Mouse (Mus musculus) C2C12 (cell line): ENCODE data around the gene Zfp580.

Experiments used
- CEBPB ChIP-seq: IDR thresholded peaks from one replicate; pipeline ENCODE4 v1.6.1; 2011; ENCODE audit warnings: low read depth, mild to moderate bottlenecking, control low read depth, moderate library complexity
- CTCF ChIP-seq: IDR thresholded peaks from one replicate; pipeline ENCODE4 v1.5.1; 2011; ENCODE audit not compliant: control insufficient read depth, insufficient read depth, insufficient read length
- FOSL1 ChIP-seq: IDR thresholded peaks from one replicate; pipeline ENCODE4 v1.8.0; 2011; ENCODE audit warnings: mild to moderate bottlenecking, low read length; ENCODE audit not compliant: poor library complexity, insufficient read depth, severe bottlenecking
- MAX ChIP-seq: IDR thresholded peaks from one replicate; pipeline ENCODE4 v1.6.1; 2011; ENCODE audit warnings: mild to moderate bottlenecking, control low read depth
- MYOD1 ChIP-seq: IDR thresholded peaks from one replicate; pipeline ENCODE4 v1.6.1; 2011; ENCODE audit warnings: low read depth; ENCODE audit not compliant: control insufficient read depth, insufficient read length
- USF1 ChIP-seq: IDR thresholded peaks from one replicate; pipeline ENCODE4 v1.6.1; 2011; ENCODE audit warnings: low read depth, mild to moderate bottlenecking, control low read depth, moderate library complexity

DNA sequence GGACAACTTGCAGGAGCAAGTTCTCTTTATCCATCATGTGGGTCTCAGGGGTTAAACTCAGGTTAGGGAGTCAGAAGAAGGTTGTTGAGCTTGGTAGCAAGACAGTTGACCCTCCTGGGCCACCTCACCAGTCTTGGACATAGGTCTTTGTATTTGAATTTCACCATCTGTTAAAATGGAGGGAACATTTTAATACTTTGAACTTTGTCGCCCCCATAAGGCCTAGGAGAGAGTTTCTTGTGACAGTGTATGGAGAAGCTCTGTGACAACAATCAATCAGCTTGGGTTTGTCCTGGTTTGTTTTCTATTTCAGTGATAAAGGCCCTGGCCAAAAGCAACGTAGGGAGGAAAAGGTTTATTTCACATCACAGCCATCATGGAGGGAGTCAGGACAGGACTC lies 4.0 kb upstream of the Zfp580 start:
- TF ChIP-seq CTCF (no peak), USF1 (no peak), MAX (no peak), FOSL1 (no peak), CEBPB (no peak), MYOD1 (no peak)
